Mouse (Mus musculus) NIH3T3 (cell line): ENCODE data around the gene Simc1.
"Not testable (repeated sequence)": the region's sequence is repeated elsewhere in the genome, so short reads cannot be mapped to it uniquely, and the experiment has no call there.

Experiments
- DNase-seq: peaks from one replicate; pipeline ENCODE4 v3.0.0-alpha.2; 2012; ENCODE audit warnings: low read depth

The Simc1 gene

GRCm38 (mm10) chr13:54503604-54504521, at the start of gene Simc1:
TSS of gene Simc1 (plus strand) at chr13:54503779.
- DNase-seq = peak; percentile 62

GRCm38 (mm10) chr13:54457062-54457461, 46.5 kb upstream of the Simc1 start:
- peak; percentile 40 for DNase-seq

GRCm38 (mm10) chr13:54459282-54459681, 44.3 kb upstream of the Simc1 start:
- peak; percentile 5 for DNase-seq

DNA sequence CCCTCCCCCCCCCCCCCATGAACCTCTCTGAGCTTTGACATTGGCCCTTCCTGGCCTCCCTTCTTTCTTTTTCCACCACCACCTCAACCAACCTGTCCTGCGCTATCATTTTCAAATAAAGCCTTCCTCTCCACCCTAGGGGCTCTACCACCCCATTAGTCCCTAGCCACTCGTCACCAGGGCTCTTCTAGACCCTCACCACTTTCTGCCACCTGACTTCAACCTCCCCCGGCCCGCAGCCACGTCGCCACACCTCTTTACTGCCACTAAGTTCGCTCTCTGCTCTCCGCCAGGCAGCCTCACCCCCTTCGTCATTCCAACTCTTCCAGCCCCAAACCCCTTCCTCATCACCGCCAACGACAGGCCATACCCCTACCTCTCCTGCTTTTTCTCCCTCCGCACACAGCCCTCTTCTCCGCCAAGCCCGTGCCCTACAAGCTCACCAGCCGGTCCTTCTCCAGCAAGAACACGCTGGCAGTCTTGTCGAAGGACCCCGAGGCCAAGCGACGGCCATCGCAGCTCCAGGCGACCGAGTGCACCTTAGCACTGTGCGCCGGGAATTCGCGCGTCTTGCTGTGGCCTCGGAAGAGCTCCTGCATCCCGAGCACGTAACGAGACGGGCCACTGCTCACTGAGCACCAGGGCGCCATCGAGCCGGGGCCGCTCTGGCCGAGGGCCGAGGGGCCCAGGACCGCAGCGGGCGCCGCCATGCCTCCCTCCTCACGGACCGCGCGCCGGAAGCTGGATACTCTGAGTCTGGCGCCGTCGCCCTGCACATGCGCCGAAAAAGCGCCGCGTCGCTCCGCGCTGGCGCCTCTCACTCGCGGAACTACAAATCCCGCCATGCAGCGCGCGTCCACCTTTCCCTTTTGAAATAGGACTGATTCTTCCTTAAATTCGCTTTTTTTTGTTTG, 35.2 kb upstream of the Simc1 start, which contains the start of gene Thoc3:
Gene Thoc3 (minus strand): TSS at position 752 of the 914 bp plus-strand sequence.
- peak; percentile 93 for DNase-seq

- no peak for DNase-seq
Measured at GRCm38 (mm10) chr13:54469012-54469354, 34.6 kb upstream of the Simc1 start.

DNA sequence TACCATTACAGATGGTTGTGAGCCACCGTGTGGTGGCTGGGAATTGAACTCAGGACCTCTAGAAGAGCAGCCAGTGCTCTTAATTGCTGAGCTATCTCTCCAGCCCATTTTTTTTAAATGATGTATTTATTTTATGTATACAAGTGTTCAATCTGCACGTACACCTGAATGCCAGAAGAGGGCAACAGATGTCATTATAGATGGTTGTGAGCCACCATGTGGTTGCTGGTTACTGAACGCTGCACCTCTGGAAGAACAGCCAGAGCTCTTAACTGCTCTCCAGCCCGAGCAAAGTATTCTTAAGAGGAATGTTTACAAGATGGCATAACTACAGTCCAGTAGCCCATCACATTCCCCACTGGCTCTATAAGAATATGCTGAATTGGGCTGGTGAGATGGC, 31.6 kb upstream of the Simc1 start:
- DNase-seq = no peak

GRCm38 (mm10) chr13:54474996-54475395, 28.6 kb upstream of the Simc1 start:
- DNase-seq = peak; percentile 31

GRCm38 (mm10) chr13:54475702-54476101, 27.9 kb upstream of the Simc1 start:
- DNase-seq = peak; percentile 14

DNA sequence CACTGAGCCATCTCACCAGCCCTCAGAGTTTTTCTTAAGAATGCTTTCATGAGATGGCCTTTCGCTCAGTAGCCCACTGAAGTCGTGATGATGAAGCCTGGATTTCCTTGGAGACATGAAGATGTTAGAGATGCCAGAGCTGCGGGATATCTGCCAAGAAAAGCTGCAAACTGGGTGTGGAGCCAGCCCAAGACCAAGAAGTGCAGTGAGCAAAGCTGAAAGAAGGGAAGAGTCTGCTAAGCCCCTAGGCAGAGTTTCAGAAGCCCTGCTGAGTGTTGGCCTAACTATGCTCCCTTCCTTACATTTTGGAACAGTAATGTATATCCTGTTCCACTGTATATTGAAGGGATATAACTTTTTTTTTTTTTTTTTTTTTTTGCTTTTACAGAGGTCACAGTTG, 24.3 kb upstream of the Simc1 start:
- peak; percentile 83 for DNase-seq

- DNase-seq = no peak
Measured at GRCm38 (mm10) chr13:54481498-54481897, 22.1 kb upstream of the Simc1 start.

DNA sequence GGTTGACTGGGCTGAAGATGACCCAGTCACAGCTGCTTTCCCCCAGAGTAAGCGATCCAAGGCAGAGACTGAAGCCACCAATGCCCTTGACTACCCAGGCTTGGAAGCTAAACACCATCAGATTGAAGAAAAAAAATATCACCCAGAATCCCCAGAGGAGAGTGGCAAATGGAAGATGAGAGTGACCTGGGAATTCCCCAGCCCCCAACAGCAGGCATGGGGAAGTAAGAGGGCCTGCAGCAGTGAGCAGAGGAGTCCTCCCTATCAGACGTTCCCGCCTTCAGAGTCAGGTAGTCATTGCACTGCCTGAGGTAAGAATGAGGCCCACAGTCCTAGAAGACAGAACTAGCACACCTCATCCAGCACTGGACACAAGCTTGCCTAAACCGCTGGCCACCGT, 13.2 kb upstream of the Simc1 start:
- DNase-seq = no peak

- no peak for DNase-seq
Measured at GRCm38 (mm10) chr13:54491381-54491780, 12.2 kb upstream of the Simc1 start.

DNA sequence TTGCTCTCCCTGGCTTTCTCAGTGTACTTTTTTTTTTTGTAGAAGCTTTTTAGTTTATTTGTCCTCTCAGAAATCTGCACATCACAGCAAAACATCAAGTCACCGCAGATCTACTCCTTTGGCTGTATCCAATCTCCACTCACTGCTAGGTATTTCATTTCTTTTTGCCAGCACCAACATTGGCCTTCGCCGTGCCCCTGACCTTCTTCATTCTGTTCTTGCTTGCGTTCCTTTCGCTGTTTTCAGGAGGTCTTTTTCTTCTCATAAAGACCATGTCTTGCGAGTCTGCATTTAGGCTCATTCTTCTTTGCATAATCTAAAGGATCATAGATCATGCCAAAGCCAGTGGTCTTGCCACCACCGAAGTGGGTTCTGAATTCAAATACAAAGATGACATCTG, 4.0 kb upstream of the Simc1 start:
- not testable (repeated sequence) for DNase-seq

- DNase-seq = no peak
Measured at GRCm38 (mm10) chr13:54501352-54501751, 2.2 kb upstream of the Simc1 start.

- DNase-seq = no peak
Measured at GRCm38 (mm10) chr13:54501957-54502690, 1.5 kb upstream of the Simc1 start.

- no peak for DNase-seq
Measured at GRCm38 (mm10) chr13:54503278-54503603, 338 bp upstream of the Simc1 start.

GRCm38 (mm10) chr13:54504611-54505260, 1.2 kb downstream of the Simc1 start:
- peak; percentile 24 for DNase-seq

DNA sequence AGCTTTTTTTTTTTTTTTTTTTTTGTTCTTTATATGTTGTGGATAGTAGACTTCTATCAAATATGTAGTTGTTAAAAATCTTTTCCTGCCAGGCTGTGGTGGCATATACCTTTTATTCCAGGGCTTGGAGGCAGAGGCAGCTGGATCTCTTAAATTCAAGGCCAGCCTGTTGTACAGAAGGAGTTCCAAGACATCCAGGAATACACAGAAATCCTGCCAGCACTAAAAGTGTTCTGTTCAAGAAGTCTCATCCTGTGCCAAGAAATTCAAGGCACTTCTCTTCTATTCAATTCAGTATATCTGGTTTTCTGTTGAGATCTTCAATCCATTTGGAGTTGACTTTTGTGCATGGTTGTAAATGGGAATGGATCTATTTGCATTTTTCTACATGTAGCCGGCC, 2.3 kb downstream of the Simc1 start:
- no peak for DNase-seq

DNA sequence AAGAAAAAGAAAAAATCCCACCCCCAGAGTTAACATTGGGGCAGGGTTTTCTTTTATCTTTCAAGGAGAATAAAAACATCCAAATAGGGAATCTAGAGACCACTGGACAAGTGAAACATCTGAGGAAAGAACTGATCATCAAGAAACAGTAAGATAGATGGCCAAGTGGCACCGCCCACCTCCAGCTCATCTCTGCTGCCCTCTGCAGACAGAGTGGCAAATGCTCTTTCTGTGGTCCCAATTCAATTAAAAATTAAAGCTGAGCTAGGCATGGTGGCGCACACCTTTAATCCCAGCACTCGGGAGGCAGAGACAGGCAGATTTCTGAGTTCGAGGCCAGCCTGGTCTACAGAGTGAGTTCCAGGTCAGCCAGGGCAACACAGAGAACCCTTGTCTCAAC, 16.6 kb downstream of the Simc1 start:
- peak; percentile 16 for DNase-seq

DNA sequence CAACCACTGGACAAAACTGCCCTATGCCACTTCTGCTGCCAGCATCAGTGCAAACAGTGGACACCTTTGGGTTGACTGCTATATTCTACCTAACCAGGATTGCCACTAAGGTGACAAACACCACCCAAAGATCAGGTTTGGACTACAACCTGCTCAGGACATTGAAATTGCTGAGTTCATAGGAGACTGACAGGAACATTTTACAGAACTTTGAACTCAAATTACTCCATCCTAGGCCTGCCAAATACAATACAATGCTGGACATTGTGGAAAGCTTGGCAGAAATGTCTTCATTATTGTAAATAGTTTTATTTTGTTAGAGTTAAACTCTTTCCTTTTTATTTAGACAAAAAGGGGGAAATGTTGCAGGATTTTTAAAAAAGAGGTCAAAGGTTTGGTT, 17.6 kb downstream of the Simc1 start:
- no peak for DNase-seq

DNA sequence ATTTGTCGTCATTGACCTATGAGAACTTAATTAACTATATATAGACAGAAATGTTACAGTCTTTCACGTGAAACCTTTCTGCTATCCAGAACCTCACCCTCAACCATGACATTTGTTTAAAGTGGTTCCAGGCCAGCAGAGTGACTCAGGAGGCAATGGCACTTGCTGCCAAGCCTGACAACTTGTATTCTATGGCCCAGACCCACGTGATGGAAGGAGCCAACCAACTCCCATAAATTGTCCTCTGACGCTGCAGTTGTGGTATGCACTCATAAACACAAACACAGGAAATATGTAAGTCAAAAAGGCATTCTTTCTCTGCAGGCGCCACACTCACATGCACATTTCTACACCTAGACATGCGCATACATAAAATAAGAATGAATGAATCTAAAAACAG, 23.6 kb downstream of the Simc1 start:
- peak; percentile 70 for DNase-seq

DNA sequence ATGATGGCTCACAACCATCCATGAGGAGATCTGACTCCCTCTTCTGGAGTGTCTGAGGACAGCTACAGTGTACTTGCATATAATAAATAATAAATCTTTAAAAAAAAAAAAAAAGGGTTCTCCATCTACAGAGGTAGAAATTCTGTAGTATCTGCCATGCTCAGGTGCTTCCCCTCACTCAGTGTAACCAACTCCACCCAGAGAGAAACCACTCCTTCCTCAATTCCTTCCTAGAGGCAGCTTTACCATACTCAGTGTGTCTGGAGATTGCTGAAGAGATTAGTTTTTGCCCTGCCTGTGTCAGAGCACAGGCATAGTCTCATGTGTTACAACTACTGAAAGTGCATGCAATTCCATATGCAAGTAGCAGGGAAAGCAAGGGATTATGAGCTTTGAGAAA, 28.6 kb downstream of the Simc1 start:
- DNase-seq = no peak
